Mouse (Mus musculus): ENCODE measurements around the gene Cyp27b1.
"Not testable (repeated sequence)": the region's sequence is repeated elsewhere in the genome, so short reads cannot be mapped to it uniquely, and the experiment has no call there.

The Cyp27b1 gene

DNA sequence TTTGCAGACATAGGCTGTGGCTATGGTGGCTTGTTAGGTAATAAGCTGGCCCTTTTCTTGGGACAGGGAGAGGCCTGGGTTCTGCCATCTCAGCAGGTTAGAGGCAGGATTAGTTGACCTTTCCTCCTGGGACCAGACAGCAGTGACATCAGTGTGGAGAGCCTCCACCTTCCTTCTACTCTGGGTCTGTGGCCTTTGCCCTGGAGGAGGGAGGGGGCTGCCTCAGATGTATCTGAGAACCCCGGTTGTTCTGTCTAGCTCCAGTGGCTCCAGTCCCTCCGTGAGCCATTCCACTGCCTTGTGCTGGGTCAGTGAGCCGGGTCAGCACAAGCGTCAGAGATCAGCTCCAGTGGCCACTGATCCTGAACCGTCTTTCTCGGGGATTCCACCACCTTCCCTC, 4.9 kb upstream of the Cyp27b1 start:
- in situ Hi-C loops (cut with MboI; ENCODE audit: low pct_unique_long_range_greater_than_20kb in 1 of 2, low sequenced_read_pairs in 2 of 2, unreplicated experiment in 1 of 2), result no loop called here

DNA sequence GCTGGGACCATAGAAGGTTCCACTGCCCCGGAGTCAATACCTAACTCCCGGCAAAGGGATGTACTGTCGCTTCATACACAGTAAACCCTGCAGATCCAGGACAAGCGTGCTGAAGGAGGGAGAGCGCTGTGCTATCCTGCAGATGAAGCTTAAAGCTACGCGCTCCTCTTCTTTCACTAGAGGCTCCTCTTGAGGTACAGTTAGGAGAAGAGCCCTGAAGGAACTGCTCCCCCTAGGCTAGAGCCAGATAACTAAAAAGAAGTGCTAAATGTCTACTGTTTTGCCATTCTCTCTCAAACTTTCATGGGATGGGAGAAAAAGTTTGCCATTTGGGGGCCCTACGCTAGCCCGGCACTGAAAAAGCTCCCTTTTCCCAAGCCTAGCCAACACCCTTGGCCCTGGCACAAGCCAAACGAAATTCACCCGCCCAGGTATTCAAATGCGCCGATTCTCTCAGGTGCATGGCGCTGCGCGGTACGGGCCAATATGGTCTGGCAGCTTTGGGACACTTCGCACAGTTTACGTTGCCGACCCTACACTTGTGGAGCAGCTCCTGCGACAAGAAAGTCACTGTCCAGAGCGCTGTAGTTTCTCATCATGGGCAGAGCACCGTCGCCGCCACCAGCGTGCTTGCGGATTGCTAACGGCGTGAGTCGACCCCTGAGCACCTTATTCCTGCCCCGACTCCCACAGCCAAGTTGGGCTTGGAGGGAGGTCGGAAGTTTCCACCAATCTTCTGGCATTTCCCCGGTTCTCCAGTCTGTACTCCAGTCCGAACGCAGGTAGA, 751 bp downstream of the Cyp27b1 start:
- in situ Hi-C loops (cut with MboI; ENCODE audit: low pct_unique_long_range_greater_than_20kb in 1 of 2, low sequenced_read_pairs in 2 of 2, unreplicated experiment in 1 of 2), result no loop called here

DNA sequence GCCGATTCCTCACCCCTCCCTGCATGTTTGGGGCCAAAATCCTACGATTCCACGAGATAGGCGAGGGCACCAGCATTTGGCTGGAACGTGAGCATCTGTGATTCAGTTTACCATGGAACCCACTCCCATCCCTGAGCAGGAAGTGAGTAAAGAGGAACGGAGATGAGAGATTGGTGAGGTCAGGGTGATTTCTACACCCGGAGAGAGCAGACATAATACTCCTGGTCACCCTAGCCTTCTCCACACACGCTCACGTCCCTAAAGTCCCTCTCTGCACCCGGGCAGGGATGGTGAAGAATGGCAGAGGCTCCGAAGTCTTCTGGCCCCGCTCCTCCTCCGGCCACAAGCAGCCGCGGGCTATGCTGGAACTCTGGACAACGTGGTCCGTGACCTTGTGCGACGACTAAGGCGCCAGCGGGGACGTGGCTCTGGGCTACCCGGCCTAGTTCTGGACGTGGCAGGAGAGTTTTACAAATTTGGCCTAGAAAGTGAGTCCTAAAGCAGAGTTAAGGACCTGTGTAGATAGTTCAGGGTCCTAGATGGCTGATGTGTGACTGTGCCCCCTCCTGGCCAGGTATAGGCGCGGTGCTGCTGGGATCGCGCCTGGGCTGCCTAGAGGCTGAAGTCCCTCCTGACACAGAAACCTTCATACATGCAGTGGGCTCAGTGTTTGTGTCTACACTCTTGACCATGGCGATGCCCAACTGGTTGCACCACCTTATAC, 1.5 kb downstream of the Cyp27b1 start:
- in situ Hi-C loops (cut with MboI; ENCODE audit: low pct_unique_long_range_greater_than_20kb in 1 of 2, low sequenced_read_pairs in 2 of 2, unreplicated experiment in 1 of 2), result no loop called here

DNA sequence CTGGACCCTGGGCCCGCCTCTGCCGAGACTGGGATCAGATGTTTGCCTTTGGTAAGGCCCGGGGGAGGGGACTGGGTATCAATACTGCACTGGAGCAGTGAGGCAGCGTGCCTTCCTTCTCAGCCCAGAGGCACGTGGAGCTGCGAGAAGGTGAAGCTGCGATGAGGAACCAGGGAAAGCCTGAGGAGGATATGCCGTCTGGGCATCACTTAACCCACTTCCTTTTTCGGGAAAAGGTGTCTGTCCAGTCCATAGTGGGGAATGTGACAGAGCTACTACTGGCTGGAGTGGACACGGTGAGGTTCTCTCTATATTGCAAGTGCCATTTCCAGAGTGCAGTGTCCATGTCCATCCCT, 2.0 kb downstream of the Cyp27b1 start:
- in situ Hi-C loops (cut with MboI; ENCODE audit: low pct_unique_long_range_greater_than_20kb in 1 of 2, low sequenced_read_pairs in 2 of 2, unreplicated experiment in 1 of 2), result no loop called here

DNA sequence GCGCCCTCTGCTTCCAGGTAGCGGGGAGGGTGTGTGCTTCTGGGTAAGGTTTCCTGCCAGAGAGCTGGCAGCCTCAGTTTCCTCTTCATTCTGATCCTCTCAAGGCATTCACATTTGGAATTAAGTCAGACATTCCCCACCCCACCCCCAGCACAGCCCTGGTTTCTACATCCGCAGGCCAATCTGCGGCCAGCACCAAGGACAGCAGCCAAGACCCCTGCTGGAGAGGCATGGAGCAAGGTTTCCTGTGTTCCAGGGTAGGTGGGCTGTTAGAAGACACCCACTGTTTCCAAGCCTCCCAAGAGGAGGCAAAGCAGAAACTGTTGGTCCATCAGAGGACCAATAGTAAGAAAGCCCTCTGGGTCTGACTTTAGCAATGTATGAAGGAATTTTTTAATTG, 6.6 kb downstream of the Cyp27b1 start:
- in situ Hi-C loops (cut with MboI; ENCODE audit: low pct_unique_long_range_greater_than_20kb in 1 of 2, low sequenced_read_pairs in 2 of 2, unreplicated experiment in 1 of 2), result no loop called here

DNA sequence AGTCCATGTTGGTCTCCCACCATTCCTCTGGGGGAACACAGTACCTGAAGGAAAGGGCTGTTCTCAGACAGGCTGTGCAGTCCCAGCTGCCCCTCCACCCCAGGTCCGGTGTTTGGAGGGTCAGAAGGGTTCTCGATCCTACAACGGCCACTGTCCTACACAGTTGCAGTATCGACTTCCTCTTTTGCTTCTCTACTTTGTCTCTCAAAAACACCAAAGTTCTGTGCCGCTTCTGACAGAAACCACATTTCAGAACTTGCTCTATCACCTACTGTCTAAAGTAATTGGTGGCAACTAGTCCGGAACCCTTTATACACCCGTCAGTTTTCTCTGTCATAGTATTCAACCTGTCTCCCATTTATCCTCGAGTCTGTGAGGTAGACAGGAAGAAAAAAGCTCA, 7.4 kb downstream of the Cyp27b1 start:
- in situ Hi-C loops (cut with MboI; ENCODE audit: low pct_unique_long_range_greater_than_20kb in 1 of 2, low sequenced_read_pairs in 2 of 2, unreplicated experiment in 1 of 2), result no loop called here

DNA sequence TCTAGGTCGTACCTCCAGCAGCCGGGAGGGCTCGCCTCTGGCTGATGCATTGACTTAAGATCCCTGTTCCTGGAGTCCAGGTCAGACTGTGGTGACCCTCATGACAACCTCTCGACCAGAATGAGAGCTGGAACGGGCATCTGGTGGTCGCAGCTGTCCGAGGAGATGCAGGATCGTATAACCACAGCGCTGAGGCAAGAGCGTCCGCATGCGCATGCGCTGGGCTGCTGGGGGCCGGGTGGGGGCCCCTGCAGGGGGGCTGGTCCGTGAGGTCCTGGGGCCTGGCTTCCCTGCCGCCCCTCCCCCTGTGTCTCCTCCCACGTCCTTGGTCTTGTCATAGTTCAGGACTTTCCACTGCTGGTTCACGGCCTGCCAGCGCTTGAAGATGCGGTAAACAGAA, 8.4 kb downstream of the Cyp27b1 start:
- in situ Hi-C loops (cut with MboI; ENCODE audit: low pct_unique_long_range_greater_than_20kb in 1 of 2, low sequenced_read_pairs in 2 of 2, unreplicated experiment in 1 of 2), result no loop called here

DNA sequence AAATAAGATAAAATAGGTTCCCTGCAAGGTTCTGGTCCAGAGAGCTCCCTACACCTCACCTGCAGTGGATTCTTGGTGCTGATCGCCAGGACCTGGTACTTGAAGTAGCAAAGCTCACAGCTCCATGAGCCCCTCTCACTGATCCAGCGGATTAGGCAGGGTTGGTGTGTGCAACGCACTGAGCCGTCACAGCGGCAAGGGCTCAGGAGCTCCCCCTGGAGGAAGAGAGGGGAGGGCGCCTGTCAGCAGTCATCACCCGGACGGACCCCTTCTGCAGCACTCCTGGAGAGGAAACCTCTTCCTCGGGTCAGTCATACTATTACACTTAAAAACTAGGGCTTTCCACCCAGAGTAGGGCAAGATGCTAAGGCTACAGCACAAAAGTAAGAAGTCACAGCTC, 10.1 kb downstream of the Cyp27b1 start:
- in situ Hi-C loops (cut with MboI; ENCODE audit: low pct_unique_long_range_greater_than_20kb in 1 of 2, low sequenced_read_pairs in 2 of 2, unreplicated experiment in 1 of 2), result no loop called here

DNA sequence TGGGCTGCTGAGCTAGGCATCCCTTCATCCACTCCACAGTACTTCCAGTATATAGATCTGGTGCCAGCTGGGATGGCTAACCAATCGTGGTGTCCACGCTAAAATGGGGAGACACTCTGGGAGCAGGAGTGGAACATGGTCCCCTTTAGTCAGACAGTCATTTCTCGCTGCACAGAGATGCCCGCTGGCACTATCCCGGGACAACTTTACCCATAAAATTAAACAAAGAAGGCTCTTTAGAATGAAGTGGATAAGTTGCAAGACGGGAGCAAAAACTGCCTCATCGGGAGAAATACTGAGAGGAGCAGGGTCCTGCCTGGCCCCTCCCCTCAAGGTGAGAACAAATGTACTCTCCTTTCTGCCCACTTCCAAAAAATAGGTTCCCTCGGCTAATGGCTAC, 10.7 kb downstream of the Cyp27b1 start:
- in situ Hi-C loops (cut with MboI; ENCODE audit: low pct_unique_long_range_greater_than_20kb in 1 of 2, low sequenced_read_pairs in 2 of 2, unreplicated experiment in 1 of 2), result no loop called here

DNA sequence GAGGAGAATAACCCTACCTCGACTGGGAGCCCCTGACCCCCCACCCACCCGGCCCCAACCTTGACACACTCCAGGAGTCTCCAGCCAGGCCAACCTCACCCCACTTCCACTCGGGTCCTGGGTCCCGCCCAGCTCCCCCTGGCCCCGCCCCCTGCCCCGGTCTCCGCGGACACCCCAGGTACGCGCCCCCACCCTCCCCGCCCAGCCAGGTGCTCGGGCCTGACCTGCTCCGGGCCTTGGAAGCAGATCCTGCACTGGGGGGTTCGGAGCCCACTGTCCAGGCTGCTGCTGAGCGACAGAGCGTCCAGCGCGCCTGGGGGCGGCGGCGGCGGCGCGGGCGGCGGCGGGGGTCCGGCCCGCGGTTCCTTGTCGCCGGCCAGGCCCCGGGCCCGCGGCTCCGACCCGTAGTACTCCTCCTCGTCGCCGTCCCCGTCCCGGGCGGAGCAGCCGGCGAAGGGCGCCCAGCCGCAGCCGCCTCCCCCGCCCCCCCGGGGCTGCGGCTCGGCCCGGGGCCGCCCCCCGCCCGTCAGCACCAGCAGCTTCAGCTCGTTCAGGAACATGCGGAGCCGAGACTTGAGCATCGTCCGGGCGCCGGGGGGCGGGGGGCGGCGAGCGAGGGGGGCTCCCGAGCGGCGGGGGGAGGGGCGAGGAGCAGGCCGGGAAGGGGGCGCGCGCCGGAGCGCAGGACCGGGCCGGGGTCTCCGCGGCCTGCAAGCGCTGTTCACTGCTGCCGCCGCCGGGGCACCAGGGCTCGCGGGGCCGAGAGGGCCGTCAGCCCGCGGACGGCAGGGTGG, 11.3 kb downstream of the Cyp27b1 start:
- in situ Hi-C loops (cut with MboI; ENCODE audit: low pct_unique_long_range_greater_than_20kb in 1 of 2, low sequenced_read_pairs in 2 of 2, unreplicated experiment in 1 of 2), result no loop called here

DNA sequence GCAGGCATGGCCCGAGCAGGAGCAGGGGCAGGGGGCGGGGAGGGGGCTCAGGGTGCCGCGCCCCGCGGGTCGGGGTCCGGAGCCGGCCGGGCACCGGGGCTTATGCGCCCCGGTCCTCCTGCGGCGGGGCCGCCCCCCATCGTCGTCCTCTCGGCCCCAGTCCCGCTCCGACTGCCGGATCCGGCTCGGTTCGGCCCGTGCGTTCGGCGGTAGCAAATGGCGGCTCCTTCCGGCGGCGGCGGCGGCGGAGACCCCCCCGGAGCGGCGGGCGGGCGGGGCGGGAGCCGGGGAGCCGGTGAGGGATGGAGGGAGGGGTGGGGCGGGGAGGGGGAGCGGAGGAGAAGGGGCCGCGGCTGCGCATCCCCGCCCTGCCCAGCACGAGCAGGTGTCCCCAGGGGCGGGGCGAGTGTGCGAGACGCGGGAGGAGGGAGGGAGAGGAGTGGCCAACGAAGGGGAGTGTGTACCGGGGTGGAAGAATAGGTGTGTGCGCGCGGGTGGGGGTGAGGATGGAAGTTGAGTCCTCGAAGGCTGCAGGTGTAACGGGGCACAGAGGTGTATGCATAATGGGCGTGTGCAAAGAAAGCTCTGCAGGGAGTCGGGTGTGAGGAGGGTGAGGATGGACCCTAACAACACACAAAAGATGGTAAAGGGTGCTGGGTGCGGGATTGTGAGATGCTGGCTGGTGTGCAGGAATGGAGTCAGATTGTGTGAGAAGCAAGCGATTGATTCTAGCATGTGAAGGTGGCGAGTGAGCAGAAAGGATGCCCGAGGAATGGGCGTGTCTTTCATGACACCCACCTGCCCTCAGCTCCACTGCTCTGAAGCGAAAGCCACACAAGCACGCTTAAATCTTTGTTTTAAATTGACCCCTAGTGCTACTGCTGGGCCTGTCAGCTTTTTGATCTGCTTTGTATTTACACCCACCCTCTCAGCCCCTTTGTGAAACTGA, 12.2 kb downstream of the Cyp27b1 start, which contains the start of gene March9:
Gene March9, minus strand, starts transcription at position 217 of the 949 bp plus-strand sequence.
- in situ Hi-C loops (cut with MboI; ENCODE audit: low pct_unique_long_range_greater_than_20kb in 1 of 2, low sequenced_read_pairs in 2 of 2, unreplicated experiment in 1 of 2), result no loop called here

DNA sequence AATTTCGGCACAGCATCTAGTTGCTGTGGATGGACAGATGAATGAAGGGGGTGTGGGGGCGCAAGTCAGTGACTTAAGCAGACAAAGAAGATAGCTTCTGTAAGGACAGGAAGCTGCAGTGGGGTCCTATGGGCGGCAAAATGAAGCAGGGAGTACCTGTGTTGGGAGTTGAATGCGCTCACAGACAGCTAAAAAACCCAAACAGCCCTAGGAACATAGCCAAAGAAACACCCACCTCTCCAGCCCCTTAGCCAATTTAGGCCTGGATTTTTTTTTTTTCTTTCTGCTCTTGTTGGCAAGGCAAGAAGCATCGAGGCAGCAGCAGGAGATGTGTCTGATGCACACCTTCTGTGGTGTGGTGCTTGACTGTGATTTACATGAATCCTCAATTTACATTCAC, 13.0 kb downstream of the Cyp27b1 start:
- in situ Hi-C loops (cut with MboI; ENCODE audit: low pct_unique_long_range_greater_than_20kb in 1 of 2, low sequenced_read_pairs in 2 of 2, unreplicated experiment in 1 of 2), result no loop called here

DNA sequence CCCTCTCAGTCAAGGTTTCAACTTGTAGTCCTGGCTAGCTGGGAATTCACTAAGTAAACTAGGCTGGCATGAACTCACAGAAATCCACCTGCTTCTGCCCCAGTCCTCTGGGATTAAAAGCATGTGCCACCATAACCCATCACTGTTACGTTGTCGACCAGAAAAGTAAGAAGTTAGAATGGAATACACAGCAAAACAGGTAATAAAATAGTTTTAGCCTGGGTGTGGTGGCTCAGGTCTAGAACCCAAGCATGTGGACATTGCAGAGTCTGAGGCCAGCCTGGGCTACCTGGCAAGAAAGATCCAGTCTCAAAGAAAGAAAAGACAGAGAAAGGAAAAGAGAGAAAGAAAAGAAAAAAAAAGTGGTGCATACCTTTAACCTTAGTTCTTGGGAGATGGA, 13.5 kb downstream of the Cyp27b1 start:
- in situ Hi-C loops (cut with MboI; ENCODE audit: low pct_unique_long_range_greater_than_20kb in 1 of 2, low sequenced_read_pairs in 2 of 2, unreplicated experiment in 1 of 2), result no loop called here

DNA sequence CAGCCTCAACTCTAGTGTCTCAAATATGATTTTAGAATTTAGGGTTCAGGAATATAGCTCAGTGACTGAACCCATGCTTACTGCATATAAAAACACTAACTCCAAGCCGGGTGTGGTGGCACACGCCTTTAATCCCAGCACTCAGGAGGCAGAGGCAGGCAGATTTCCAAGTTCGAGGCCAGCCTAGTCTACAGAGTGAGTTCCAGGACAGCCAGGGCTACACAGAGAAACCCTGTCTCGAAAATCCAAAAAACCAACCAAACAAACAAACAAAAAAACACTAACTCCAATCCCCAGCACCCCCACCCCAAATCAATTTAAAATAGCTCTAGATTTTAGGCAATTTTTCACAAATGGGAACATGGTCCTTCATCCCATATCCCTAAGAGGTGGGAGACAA, 14.1 kb downstream of the Cyp27b1 start:
- in situ Hi-C loops (cut with MboI; ENCODE audit: low pct_unique_long_range_greater_than_20kb in 1 of 2, low sequenced_read_pairs in 2 of 2, unreplicated experiment in 1 of 2), result not testable (repeated sequence)

DNA sequence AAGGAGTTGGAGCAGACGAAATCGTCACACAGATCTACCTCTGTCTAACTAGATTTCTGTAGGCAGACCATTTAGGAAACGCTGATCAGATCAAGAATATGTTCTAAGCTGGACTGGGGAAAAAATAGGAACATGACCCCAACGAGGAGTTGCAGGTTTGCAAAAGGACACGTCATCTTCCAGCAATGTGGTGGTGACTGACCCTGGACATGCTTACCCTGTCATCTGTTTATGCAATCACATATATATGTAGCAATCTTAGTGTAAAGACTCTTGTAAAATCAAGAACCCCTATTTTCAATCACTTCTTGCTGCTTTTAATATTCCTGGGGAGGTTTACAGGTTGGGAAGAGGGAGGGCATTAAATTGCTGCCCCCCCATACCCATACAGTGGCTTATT, 14.5 kb downstream of the Cyp27b1 start:
- in situ Hi-C loops (cut with MboI; ENCODE audit: low pct_unique_long_range_greater_than_20kb in 1 of 2, low sequenced_read_pairs in 2 of 2, unreplicated experiment in 1 of 2), result no loop called here

DNA sequence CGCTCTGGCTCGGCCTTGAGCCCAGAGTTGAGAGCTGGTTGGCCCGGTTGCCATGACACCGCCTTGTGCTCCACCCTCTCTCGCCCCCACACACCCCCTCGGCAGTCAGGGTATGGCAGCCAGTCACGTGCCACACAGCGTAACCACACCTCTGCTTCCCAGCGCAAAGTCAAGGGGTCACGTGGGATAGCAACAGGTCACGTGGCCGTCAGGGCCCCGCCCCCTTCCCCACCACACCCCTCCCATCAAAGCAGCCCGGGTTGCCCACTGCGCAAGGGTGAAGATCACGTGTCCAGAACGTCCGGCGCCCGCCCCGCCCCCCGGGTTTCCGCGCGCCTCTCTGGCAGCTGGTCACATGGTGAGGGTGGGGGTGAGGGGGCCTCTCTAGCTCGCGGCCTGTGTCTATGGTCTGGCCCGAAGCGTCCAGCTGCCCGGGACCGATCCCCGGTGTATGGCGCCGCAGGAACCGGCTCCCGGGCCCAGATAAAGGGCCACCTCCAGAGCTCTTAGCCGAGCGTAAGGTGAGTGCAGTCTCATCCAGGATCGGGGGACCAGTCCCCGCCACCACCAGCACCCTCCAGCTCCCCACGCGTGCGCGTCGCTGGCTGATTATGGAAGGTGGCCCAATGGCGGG, 15.3 kb downstream of the Cyp27b1 start, which contains the start of gene Cdk4:
Gene Cdk4, plus strand, starts transcription at position 296 of the 634 bp plus-strand sequence.
- in situ Hi-C loops (cut with MboI; ENCODE audit: low pct_unique_long_range_greater_than_20kb in 1 of 2, low sequenced_read_pairs in 2 of 2, unreplicated experiment in 1 of 2), result no loop called here

DNA sequence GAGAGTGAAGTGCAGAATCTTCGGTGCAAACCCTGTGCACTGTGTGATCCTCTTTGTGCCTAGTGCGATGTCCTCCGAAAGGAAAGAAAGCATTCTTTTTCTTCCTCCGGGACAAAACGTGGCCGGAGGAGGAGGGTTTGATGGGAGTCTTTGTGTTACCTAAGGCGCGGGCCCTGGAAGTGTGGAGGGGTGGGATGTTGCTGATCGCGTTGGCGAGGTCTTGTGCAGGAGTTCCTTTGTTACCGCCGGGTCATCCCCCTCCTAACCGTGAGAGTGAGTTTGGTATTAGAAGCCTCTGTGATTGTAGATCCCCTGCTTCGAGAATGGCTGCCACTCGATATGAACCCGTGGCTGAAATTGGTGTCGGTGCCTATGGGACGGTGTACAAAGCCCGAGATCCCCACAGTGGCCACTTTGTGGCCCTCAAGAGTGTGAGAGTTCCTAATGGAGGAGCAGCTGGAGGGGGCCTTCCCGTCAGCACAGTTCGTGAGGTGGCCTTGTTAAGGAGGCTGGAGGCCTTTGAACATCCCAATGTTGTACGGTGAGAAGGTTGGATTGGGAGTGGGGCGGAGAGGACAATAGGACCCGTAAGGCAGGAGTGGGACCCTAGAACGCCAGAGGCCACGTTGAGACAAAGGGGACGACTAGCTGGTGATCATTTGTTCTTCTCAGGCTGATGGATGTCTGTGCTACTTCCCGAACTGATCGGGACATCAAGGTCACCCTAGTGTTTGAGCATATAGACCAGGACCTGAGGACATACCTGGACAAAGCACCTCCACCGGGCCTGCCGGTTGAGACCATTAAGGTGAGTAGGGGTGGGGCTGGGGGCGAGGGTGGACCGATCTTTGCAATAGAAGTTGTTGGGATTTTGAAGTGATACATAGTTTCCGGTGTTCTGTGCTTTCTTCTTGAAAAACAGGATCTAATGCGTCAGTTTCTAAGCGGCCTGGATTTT, 16.1 kb downstream of the Cyp27b1 start:
- in situ Hi-C loops (cut with MboI; ENCODE audit: low pct_unique_long_range_greater_than_20kb in 1 of 2, low sequenced_read_pairs in 2 of 2, unreplicated experiment in 1 of 2), result no loop called here
